Comparison of ENCODE assay signal across 8 mouse cellular contexts in genomic region chr10:71857518-71857973, GRCm38 (mm10).
DNase-seq lines count a peak whose midpoint lies in the region; ATAC-seq and TF ChIP-seq lines count a peak whose summit lies in the region.
"Had no signal": no experiment of that assay in that cellular context is flagged by ENCODE, and none has a peak within 500 bp of the region (broad histone marks: within the 10 kb centered on the region; RNA-seq: fewer than 3 reads in every experiment).

No protein-coding gene starts in this region.

- peak; percentile 90 for ATAC-seq in hindbrain, embryonic 15.5 days (ENCODE audit: low FRiP score, low read depth)
- ATAC-seq in neural tube, embryonic 15.5 days (ENCODE audit: low FRiP score) = peak; percentile 76

- no peaks in the 10 kb centered on the region; the same call in 1 of the 2 replicates for H3K4me1 ChIP-seq in cortical plate, adult 2 months (ENCODE audit: control insufficient read depth, insufficient read depth, low read length)
- peaks cover 10% of the 10 kb centered on the region for H3K4me1 ChIP-seq in hindbrain, embryonic 15.5 days (replicated peaks)
- H3K4me1 ChIP-seq in neural tube, embryonic 15.5 days = peaks cover 8% of the 10 kb centered on the region

- H3K9ac ChIP-seq in hindbrain, embryonic 15.5 days = no peak overlapping the region
- H3K9ac ChIP-seq in neural tube, embryonic 15.5 days (replicated peaks) = no peak overlapping the region

- H3K36me3 ChIP-seq in hindbrain, embryonic 15.5 days = no peaks in the 10 kb centered on the region
- H3K36me3 ChIP-seq in neural tube, embryonic 15.5 days = no peaks in the 10 kb centered on the region

- H3K27me3 ChIP-seq in hindbrain, embryonic 15.5 days = no peaks in the 10 kb centered on the region
- no peaks in the 10 kb centered on the region for H3K27me3 ChIP-seq in neural tube, embryonic 15.5 days (replicated peaks)

- DNase-seq in A20 (ENCODE audit: low read depth, low spot score) = peak; percentile 4
- DNase-seq in NIH3T3 (ENCODE audit: low read depth) = peak; percentile 42
- peak; percentile 67 to 75 for DNase-seq in left cerebral cortex, postnatal 25 days (ENCODE audit: low spot score in 2 of 2)
- DNase-seq in thymus, postnatal 25 days = no peak

- 18% methylated on average over 8 of the region's 8 CpGs for WGBS in hindbrain, embryonic 15.5 days
- 22% methylated on average over 8 of the region's 8 CpGs for WGBS in neural tube, embryonic 15.5 days

- H3K9me3 ChIP-seq in hindbrain, embryonic 15.5 days = no peaks in the 10 kb centered on the region
- H3K9me3 ChIP-seq in neural tube, embryonic 15.5 days (replicated peaks) = no peaks in the 10 kb centered on the region

- no peak overlapping the region for H3K4me3 ChIP-seq in cortical plate, adult 2 months (ENCODE audit: insufficient read depth, low read length)
- H3K4me3 ChIP-seq in hindbrain, embryonic 15.5 days = no peak overlapping the region
- H3K4me3 ChIP-seq in neural tube, embryonic 15.5 days (replicated peaks) = no peak overlapping the region

- intact Hi-C loops in left cerebral cortex, postnatal 25 days (cut with DNase I) = loop anchor here (10.0 kb wide), 1 partner anchor 797 kb away; the partner anchor contains the start of gene Zwint

- no peak overlapping the region for H3K27ac ChIP-seq in cortical plate, adult 2 months (ENCODE audit: insufficient read depth, low read length)
- H3K27ac ChIP-seq in hindbrain, embryonic 15.5 days (replicated peaks) = no peak overlapping the region
- no peak overlapping the region for H3K27ac ChIP-seq in neural tube, embryonic 15.5 days (replicated peaks)
- H3K27ac ChIP-seq: macrophage had no signal

- peak; percentile 71 for TF ChIP-seq CTCF in cortical plate, adult 2 months (IDR thresholded peaks at IDR 0.05; ENCODE audit: extremely low read depth, insufficient read depth, low read length)

- peak overlapping the region; percentile 46 for H3K4me2 ChIP-seq in hindbrain, embryonic 15.5 days
- peak overlapping the region; percentile 29 for H3K4me2 ChIP-seq in neural tube, embryonic 15.5 days

- no peak for TF ChIP-seq POLR2A in cortical plate, adult 2 months (IDR thresholded peaks at IDR 0.05; ENCODE audit: extremely low read depth, insufficient read depth, low read length)
